Mouse (Mus musculus): ENCODE results near the gene Lyrm4.
"Not testable (repeated sequence)": the region's sequence is repeated elsewhere in the genome, so short reads cannot be mapped to it uniquely, and the experiment has no call there.

The Lyrm4 gene

GRCm38 (mm10) chr13:35995231-35995630 is 122.1 kb downstream of the Lyrm4 start:
- no peak for DNase-seq (ENCODE audit: low read depth, low spot score)

- DNase-seq (ENCODE audit: low read depth, low spot score) = no peak
These were observed 123.3 kb downstream of the Lyrm4 start for GRCm38 (mm10) chr13:35994067-35994466.

DNA sequence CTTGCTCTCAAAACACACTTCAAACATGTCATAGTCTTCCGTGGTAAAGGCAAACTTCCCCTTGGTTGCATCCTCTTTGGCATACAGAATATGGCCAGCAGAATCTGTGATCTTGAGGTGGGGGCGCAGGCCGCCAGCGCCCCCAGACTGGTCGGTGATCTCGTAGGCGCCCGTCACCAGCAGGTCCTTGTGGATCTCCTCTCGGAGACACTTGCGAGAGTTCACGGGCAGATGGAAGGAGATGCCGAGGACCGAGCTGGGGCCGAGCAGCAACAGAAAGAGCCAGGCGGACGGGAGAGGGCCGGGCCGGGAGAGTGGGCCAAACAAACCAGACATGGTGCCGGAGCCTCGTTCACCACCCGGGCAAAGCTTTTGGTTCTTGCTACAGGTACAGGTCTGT is 126.1 kb downstream of the Lyrm4 start:
- not testable (repeated sequence) for DNase-seq (ENCODE audit: low read depth, low spot score)

DNA sequence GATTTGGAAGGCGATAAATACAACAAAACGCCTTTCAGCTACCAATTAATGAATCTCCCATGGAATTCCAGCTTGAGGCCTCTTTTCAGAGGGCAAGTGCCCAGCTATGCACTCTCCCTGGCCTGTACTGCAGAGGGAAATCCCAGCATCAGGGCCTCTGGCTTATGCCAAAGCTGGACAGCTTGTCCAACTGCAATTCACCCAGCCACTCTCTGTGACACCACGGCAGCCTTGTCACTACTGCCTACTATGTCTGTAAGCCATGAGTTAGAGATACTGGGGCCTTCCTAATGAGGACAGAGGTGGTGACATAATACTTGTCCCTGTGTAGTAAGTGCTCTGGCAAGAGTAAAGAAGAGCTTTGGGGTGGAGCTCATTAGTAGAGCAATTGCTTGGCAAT is 128.0 kb downstream of the Lyrm4 start:
- DNase-seq (ENCODE audit: low read depth, low spot score) = no peak

DNA sequence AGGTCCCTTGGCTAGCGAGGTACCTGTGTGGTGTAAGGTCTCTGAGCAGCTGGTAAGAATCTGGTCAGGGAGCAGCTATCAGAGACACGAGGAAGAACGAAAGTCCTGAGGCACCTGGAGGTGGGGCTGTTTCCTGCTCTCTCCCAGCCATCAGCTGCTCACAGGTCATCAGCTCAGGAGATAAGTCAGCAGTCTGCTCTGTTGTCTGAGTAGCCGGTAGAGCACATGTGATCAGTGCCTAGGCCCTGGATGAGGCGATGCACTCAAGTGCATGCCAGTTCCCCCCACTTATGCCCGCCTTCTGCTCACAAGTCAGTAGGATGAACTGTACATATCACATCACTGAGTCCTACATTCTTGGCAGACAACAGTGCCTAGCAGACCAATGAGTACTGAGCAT is 134.3 kb downstream of the Lyrm4 start:
- no peak for DNase-seq (ENCODE audit: low read depth, low spot score)

DNA sequence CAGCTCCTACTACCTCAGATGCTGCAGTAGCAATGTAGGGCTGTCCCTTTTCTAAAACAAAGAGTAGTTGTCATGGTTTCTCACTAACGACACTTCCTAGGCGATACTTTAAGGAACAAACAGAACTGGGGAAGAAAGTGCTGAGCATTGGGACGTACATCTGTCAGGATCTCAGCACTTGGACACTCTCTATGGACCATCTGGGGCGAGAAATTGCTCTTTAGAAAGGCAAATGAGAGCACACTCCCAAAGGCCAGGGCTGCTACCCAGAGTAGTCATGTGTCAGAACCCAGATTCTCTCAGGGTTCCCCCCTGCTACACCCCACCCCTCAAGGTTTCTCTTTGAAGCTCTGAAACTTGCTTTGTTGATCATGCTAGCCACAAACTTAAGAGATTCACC is 136.9 kb downstream of the Lyrm4 start:
- DNase-seq (ENCODE audit: low read depth, low spot score) = no peak

GRCm38 (mm10) chr13:35976912-35977311 is 140.4 kb downstream of the Lyrm4 start:
- no peak for DNase-seq (ENCODE audit: low read depth, low spot score)

GRCm38 (mm10) chr13:35969829-35970228 is 147.5 kb downstream of the Lyrm4 start:
- no peak for DNase-seq (ENCODE audit: low read depth, low spot score)

- no peak for DNase-seq (ENCODE audit: low read depth, low spot score)
These were observed 147.9 kb downstream of the Lyrm4 start for GRCm38 (mm10) chr13:35969431-35969721.

- DNase-seq (ENCODE audit: low read depth, low spot score) = no peak
These were observed 148.5 kb downstream of the Lyrm4 start for GRCm38 (mm10) chr13:35968719-35969430.

DNA sequence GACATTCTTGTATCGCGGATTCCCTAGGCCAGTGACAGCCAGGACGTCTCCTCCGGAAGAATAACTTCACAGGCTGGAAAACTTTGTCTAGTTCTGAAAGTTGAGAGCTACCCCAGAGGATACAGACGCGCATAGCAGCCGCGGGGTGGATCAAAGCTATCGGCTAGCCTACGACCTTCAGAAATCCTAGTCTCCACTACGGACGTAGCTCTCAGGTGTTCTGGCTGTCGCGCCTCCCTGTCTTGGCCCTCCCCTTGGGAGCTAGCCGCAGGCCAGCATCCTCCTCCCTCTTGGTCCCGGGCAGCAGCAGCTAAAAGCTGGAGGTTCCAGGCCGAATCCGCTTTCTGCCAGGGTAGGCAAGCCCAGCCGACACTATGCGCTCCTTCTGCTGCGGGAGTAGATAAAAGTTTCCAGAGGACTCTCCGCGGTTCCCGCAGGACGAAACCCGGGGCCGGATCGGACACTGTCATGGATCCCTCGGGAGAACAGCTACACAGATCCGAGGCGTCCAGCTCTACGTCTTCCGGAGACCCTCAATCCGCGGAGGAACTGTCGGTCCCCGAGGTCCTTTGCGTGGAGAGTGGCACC is 149.1 kb downstream of the Lyrm4 start:
- DNase-seq (ENCODE audit: low read depth, low spot score) = no peak

DNA sequence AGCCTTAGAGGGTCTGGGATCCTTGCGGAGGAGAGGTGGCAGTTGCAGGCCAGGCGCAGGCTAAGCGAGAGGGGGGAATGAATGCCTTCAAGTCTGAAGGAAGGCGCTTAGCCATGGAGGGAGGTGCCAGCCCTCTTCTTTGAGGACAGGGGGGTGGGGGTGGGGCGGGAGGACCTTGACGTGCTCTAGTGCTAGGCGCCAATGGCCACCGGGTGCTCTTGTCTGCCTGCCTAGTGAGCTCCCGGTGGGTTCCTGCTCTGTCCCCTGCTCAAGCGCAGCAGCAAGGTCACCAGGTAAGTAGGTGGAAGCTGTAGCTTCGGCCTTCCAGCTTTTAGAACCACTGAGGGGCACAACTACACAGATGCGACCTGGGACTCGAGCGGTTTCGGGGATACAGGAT is 149.6 kb downstream of the Lyrm4 start:
- DNase-seq (ENCODE audit: low read depth, low spot score) = no peak

GRCm38 (mm10) chr13:35963583-35963982 is 153.7 kb downstream of the Lyrm4 start:
- DNase-seq (ENCODE audit: low read depth, low spot score) = no peak

DNA sequence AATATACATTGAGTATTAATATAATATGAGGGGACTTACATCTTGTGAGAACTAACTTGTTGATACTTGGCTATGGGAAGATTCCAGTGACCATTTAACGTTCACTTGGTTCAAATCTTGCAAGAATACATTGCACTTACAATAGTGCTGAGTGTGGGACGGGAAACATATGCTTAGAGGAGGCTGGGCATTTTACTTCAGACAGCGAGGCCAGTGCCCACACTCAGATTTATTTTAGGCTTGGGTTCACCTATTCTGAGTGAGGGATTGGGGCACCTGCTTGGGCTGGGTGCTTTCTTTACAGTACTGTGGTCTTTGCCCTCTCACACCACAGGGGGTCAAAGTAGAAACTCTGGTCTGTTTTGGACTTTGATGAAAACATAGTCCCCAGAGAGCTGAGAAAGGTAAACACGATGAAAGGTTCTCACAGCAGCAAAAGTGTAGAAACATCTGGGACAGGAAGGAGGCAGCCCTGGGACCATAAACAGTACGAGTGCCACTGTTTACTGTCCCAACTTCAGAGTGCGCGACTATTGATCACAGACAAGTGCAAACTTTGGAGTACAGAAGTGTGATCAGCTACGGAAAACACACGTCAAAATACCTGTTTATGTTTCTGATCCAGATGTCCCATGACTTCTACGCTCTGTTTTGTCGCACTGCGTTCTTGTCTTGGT is 157.8 kb downstream of the Lyrm4 start:
- peak; percentile 42 for DNase-seq (ENCODE audit: low read depth, low spot score)

GRCm38 (mm10) chr13:35958539-35958938 is 158.8 kb downstream of the Lyrm4 start, which contains the start of gene Ppp1r3g:
Gene Ppp1r3g (plus strand): TSS chr13:35958839.
- DNase-seq (ENCODE audit: low read depth, low spot score) = no peak

- DNase-seq (ENCODE audit: low read depth, low spot score) = no peak
These were observed 167.4 kb downstream of the Lyrm4 start for GRCm38 (mm10) chr13:35949814-35950455.

DNA sequence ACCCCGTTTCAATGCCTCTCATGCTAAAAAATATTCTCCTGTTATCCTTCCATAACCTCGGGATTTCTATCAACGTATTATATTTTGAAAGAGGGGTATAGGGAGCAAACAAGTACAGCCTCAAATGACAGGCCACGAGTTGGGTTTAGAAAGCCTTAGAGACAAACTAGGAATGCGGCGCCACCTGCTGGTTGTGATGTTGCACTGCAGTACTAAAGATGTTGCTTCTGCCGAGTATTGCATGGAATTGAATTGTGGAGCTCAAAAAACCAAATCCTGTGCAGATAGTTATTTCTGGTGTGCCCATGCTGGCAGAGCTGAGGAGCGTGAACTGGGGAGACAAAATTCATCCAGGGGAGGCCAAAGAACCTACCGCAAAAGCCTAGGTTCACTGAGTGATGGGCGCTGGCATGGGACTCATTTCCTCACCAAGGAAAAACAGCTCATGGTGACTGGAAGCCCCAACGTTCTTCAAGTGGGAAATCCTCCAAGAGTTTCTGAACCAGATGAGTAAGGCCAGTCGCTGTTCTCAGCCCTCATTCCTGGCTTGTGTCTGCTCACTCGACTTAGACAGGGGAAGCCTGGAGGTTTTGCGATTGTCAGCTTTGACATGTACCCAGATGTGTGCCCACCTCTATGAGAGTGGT is 169.8 kb downstream of the Lyrm4 start:
- DNase-seq (ENCODE audit: low read depth, low spot score) = peak; percentile 56

GRCm38 (mm10) chr13:35946659-35947353 is 170.5 kb downstream of the Lyrm4 start:
- no peak for DNase-seq (ENCODE audit: low read depth, low spot score)

DNA sequence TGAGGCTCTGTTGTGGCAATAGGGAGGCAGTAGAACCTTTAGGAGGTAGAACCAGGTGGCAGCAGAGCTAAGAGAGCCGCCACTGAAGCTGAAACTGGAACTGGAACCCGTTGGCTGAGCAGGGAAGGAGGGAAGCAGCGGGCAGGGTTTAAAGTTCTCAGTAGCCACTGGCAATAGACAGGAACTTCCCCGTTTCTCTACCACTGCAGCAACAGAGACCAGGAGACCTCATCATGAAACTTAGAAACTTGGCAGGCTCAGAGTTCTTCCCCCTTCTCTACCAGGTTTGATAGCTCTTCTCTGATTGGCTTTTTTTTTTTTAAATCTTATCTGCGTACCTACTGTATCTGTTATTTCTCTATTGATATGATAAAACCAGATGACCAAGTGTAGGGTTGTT is 176.4 kb downstream of the Lyrm4 start:
- no peak for DNase-seq (ENCODE audit: low read depth, low spot score)

GRCm38 (mm10) chr13:35939871-35940665 is 177.3 kb downstream of the Lyrm4 start:
- DNase-seq (ENCODE audit: low read depth, low spot score) = no peak

GRCm38 (mm10) chr13:35937991-35938390 is 179.3 kb downstream of the Lyrm4 start:
- peak; percentile 53 for DNase-seq (ENCODE audit: low read depth, low spot score)

All from telencephalon, adult 2 months (tissue).